Mouse (Mus musculus) monocyte, adult 2 months (primary cell): Measurements from ENCODE around the gene Hmg20a.
"Not testable (repeated sequence)": the region's sequence is repeated elsewhere in the genome, so short reads cannot be mapped to it uniquely, and the experiment has no call there.

Experiments used
- DNase-seq, 2 experiments: peaks; one replicate each; pipeline ENCODE4 v3.0.0; 2022; ENCODE audit warnings: low spot score in 2 of 2, low read depth in 1 of 2

The Hmg20a gene

DNA sequence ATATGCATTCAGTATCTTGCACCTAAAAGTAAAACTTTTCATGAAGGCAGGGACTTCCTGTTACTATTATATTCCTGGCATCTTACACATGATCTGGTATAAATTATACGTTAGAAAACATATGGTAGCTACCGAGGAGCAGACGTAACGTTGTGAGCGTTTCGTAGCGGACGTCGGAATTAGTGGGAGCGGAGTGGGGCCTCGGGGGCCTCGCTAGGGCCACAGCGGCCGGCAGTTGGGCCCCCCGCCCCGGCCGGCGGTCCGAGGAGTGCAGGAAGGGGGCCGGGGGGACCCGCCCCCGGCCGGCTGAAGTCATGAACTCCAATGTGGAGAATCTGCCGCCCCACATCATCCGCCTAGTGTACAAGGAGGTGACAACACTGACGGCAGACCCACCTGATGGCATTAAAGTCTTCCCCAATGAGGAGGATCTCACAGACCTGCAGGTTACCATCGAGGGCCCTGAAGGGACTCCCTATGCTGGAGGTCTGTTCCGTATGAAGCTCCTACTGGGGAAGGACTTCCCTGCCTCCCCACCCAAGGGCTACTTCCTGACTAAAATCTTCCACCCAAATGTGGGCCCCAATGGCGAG lies 19.0 kb downstream of the Hmg20a start:
- not testable (repeated sequence) for DNase-seq

DNA sequence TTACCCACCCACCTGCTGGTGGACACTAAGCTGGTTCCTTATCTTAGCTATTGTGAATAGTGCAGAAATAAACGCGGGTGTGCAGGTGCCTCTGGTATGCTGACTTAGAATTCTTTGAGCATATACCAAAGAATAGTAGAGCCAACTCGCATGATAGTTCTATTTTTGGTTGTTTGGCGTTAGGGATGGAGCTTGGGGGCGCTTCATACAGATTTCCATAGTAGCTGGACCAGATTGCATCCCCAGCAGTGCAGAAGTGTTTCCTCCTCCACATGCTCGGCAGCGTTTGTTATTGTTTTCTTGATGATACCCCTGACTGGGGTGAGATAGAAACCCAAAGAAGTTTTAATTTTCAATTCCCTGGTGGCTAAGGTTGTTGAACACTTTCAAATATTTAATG lies 21.3 kb downstream of the Hmg20a start:
- DNase-seq: no peak

DNA sequence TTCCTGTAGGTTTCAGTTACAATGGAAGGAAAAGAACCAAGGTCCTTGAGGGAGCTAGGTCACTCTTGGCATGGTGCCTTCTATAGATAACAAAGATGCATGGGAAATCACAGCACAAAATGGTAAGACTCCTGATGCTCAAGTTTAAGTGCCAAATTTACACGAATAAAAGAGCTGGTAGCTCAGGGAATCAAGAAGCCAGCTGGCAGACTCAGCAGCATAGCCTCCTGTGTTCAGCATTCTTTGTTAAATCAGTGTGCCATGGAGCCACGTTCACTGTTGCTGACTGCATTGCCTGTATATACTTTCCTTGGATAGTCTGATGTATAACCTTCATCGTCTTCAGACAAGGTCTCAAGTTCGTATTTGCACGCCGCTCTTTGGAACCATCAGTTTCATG lies 33.2 kb downstream of the Hmg20a start:
- no peak for DNase-seq

DNA sequence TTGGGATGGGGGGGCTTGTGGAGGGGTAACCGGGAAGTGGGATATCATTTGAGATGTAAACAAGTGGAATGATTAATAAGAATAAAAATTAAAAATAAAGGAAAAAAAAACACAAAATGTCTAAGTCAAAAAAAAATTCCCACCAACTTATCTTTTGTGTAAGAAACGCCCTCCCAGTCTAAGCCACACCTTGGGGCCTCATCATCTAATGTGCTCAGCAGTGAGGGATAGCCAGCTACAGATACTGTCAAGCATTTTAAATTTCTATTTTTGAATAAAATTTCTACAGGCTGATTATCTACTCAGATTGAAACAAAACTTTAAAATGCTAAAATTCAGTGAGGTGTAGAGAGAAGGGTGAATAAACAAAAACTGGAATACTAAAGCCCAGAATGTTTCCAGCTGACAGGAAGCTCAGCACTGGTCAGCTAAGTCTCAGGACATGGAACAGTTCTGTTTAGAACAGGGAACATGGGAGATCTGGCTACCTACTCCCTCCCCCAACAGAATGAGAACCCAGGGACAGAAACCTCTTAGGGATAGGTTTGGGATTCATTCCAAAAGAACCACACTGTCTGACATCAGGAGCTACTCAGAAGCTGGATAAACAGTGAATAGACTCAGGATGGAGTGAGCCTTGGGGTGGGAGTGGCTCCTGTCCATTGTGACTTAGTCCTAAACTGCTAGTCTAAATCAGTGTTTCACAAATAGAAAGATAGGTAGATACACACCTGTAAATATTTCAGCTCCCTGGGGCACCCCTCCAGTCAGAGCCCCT lies 34.8 kb downstream of the Hmg20a start:
- no peak for DNase-seq

DNA sequence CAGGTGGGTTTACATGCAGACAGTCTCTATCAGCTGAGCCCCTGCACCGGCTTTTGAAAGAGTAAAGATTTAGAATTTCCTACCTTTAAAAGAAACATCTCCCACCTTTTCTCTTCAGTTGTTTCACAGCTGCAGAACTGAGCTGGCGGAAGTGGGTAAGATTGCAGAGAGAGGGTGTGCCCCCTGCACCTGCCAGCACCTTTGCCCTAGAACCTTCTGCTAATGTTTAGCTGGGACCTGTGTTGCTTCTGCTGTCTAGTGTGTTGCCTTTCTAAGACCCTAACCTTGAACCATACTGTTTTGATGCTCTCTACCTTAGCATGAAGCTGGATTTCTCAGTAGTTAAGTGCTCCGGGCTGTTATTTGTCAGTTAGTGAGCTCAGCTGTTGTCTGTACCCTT lies 38.0 kb downstream of the Hmg20a start:
- no peak for DNase-seq

DNA sequence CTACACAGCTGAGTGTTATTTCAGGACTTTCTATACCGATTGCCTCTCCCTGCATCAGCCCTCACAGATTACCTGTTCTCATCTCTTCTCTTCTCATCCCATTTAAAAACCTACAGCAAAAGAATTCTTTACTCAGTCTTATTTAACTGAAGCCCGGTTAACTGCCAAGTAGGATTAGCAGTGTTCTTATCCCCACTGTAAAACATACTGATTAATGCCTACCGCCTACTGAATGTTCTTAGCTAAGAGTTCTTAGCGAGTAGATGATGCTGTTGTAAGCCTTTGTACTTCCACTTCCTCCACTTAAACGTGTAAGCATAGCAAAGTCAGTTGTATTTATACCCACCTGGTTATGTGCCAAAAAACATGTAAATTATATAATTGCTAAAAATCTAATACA lies 42.6 kb downstream of the Hmg20a start:
- DNase-seq: no peak

DNA sequence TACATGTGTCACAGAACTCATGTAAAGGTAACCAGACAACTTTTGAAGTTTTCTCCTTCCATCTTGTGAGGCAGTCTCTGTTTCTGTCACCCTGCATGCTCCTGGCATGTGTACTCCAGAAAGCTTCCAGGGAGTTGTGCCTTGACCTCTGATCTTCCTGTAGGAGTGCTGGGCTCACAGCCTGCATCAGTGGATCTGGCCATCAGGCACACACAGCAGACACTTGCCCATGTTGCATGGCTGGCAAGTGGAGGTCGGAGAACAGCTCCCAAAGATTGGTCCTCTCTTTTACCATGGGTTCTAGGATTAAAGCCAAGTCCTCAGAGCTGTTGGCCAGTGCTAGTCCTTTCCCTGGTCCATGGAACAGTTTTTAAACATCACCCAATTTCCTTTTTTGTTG lies 44.2 kb downstream of the Hmg20a start:
- DNase-seq: no peak

DNA sequence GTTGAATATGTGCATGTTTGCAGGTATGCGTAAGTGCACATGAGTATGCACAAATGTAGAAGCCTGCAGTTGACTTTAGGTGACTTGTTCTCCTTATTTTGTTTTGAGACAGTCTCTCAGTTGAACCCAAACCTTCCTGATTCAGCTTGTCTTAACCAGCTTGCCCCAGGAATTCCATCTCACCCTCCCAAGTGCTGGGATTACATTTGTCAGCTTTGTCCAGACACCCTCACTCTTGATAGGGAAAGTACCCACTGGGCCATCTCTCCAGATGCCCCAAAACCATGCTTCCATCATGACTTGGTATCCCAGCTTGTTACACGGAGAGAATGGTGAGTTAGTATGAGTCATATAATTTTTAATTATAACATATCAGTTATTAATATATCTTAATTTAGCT lies 44.6 kb downstream of the Hmg20a start:
- DNase-seq: no peak

DNA sequence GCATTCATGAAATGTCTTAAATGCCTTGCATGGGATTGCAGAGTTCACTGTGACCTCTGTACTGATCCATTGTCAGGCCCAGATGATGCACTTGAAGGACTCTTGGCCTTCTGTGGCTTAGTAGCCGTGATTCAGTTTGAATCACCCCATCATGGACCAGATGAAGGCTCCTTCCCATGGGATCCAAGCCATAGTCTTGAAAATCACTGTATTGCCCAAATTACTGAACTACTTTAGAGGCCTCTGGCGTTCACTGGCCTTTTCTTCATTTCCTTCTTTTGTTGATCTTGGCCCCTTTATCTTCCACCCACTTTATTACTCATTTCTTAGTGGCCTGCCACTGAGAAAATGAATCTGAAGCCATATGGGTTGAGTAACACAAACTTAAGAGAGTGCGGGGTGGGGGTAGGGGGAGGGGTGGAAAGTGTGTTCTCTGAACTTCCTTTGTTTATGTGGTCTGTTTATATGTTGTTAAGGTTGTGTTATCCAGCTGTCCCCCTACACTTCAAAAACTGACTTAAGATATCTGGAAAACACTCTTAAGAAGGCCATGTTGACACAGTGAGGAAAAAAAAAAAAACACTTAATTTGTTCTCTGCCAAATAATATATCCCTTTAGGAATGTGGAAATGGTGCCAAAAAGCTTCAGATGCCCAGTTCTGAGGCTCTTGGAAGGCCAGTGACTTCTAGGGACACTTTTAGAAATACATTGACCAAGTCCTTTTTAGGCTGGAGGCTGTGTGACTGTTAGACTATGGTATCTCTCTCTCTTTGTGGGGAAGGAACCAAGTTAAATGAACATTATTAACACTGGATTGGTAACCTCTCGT lies 45.5 kb downstream of the Hmg20a start:
- no peak for DNase-seq

DNA sequence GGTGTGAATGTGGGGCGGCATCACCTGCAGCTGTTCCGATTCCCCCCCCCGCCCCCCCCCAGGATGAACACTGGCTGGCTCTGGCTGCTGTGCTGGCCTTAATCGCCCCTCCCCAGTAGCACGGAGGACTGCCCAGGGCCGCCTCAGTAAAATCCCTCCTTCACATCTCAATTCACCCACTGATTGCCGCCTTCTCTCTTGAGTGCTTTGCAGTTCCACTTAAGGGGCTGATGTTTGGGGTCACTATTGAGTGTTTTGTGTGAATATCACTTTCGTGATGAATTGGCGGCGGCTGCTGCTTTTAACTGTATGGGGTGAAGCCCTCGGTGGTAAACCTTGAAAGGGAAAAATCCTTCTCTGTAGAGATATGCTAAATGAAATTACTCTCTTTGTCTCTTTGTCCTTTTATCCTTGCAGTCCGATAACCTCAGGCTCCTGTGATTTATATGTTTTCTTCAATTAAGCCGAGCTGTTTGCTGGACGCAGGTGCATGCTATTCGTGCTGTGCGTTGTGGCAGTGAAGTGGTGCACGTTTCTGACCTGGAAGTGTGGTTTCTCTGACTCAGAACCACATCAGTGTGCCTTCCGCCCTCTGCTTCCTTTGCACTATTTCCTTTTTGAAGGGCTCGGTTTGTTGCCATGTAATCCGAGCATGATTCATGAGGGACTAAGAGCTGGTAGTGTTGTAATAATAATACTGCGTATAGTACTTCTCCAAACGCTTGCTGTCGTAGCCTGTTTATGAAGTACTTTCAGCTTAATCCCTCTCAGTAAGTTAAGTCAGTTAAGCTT lies 46.6 kb downstream of the Hmg20a start:
- peak; percentile 49 to 60 for DNase-seq

DNA sequence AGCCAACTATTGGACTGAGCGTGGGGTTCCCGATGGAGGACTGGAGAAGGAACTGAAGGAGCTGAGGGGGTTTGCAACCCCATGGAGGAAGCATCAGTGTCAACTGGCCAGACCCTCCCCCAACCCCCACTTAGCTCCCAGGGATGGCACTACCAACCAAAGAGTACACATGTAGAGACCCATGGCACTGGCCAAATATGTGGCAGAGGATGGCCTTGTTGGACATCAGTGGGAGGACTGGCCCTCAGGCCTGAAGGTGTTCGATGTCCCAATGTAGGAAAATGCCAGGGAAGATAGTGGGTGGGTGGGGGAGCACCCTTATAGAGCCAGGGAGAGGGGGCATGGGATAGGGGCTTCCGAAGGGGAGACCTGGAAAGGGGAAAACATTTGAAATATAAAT lies 47.8 kb downstream of the Hmg20a start:
- no peak for DNase-seq

DNA sequence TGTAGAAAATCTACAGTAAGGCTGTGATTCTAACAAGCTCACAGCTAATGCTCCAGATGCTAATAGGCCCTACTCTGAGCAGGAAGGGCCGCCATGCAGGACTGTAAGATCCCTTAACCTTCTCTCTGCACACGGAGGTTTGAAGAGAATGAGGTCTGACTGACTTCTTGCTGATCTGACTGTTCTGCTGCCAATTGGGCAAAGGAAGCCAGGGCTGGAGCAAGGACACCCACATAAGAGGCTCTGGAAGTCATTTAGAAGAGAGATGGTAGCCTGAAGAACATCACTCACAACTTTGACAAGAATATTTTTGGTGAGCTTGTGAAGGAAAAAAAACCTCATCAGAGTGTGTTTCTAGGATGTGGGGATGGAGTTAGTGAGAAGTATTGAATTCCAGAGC lies 51.2 kb downstream of the Hmg20a start:
- DNase-seq: no peak

DNA sequence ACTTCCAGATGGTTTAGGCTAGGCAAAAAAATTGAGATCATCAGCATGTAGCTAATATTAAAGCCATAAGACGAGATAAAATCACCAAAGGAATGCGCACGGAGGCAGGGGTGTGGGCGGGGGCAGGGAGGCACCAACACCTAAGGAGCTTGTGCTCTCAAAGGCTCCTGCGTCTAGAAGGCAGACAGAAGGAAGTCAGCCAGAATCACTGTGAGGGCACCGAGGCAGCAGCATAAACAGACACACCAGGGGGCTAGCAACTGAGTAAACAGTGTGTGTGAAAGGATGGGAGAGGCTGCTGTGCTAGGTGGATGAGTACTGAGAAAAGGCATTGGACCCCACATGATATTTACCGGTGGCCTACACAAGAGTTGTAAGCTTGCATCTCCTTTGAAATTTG lies 51.9 kb downstream of the Hmg20a start:
- DNase-seq: no peak

DNA sequence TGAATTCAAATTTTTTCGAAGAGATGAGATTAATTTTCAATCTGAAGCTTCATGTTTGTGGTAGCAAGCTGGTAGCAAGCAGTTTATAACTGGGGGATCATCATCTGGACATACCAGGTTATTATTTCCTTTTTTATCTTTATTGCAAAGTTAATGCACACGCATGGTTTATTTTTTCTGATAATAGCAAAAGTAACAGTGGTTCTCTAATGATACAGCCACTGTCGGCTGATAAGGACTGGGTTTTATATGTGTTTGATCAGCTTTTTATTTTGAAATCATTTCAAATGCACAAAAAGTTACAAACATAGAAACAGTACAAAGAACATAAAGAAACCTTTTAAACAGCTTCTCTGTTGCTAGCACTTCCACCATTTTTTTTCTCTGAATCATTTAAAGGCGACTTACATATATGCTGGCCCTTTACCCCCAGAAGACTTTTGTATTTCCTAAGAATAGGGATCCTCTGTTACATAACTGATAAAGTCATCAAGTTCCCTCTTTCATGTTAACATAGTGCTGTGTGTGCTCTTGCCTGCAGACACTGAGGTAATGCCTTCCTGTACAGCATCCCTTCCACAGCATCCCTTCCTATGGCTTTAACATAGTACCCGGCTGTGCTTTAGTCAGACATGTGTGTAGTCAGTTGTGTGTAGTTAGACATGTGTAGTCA lies 60.7 kb downstream of the Hmg20a start:
- DNase-seq: no peak

DNA sequence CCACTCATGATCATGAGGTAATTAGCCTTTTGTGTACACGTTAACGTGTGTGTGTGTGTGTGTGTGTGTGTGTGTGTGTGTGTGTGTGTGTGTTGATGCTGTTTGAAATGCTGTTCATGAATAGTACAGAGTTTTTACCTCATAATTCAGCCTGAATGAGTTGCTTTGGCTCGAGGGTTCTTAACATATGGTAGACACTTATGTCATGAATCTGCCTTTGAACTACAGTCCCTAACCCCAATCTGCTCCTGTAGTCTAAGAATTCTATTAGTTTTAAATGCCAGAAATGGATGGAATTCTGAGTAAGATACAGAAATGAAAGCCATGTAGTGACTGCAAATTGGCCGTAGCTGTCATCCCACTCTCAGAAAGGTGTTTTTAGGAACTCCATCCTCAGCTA lies 64.2 kb downstream of the Hmg20a start:
- no peak for DNase-seq

DNA sequence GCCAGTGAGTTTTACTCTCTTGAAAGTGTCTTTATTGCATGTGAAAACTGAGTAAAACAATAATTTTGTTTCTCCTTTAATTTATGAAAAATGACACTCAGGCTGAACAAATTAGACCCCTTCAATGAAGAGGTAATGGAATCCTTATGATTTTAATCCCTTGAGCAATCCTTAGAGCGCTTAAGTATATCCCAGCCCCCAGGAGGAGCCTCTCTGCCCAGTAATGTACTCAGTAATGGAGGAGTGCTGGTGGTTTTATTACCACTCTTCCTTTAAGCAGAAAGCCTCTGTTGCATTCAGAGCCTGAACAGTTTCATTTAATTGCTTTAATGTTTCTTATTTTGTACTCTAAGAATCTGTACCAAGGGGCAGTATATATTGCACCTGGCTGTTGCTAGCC lies 67.0 kb downstream of the Hmg20a start:
- no peak for DNase-seq

DNA sequence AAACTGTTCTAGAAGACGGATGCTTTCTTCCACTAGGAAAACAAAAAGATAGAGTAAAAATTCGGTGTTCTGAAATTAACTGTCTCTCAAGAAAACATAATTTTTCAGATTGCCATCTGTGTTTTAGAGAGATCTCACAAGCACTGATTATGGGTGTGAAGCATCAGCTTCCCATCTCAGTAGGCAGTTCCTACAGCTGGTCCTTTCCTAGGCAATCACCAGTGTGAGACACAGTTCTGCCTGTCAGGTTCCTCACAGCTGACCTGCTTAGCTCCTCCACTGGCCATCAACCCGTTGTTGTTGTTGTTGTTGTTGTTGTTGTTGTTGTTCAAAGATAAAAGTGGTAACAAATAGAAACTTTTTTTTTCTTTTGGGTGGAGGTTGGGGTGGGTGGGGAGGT lies 67.7 kb downstream of the Hmg20a start:
- no peak for DNase-seq

DNA sequence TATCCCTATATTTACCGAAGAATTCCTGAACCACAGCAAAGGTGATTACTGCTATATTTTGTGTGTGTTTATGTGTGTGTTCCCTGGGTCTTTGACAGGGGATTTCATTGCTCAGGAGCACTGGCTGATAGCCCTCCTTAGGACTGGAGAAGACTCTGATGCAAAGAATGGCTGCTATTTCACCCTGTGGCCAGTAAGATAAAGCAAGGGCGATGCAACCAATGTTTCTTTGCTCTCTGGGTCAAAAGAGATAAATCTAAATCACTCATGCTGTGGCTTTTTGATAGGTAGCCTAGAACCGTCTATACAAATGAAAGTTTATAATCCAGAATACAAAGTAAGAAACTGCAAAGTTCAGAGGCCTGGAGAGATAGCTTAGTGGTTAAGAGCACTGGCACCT lies 69.2 kb downstream of the Hmg20a start:
- no peak for DNase-seq

DNA sequence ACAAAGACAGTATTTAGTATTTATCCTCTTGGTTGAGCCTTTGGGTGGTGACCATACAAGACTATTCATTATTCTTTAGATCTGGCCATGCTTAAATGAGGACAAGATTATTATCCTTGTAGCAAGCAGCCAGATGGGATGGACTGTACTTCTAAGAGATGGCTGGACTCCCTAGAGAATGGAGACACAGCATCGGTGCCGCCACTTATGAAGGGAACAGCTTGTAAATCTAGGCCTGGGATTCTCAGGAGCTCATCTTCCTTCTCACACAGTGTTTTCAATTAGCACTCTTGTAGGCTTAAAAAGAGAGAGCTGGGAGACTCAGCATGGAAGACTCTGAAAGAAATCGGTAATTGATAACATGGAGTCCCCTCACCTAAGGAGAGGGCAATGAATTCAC lies 74.0 kb downstream of the Hmg20a start:
- no peak for DNase-seq

DNA sequence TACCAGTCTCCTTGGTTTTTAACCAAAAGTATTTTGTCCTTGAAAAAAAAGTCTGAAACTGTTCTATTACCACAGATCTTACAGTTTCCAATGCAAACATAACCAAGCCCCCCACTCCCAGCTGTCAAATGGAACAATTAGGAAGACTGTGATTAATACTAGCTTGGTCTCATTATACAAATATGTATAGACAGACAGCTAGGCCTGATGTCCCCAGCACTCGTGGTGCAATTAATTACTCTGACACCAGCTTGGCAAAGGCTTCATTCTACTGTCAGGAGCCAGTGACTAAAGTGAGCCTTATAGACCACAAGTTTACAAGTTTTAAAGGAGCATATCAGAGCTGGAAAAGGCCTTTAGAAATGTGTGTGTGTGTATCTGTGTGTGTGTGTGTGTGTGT lies 74.5 kb downstream of the Hmg20a start:
- no peak for DNase-seq

DNA sequence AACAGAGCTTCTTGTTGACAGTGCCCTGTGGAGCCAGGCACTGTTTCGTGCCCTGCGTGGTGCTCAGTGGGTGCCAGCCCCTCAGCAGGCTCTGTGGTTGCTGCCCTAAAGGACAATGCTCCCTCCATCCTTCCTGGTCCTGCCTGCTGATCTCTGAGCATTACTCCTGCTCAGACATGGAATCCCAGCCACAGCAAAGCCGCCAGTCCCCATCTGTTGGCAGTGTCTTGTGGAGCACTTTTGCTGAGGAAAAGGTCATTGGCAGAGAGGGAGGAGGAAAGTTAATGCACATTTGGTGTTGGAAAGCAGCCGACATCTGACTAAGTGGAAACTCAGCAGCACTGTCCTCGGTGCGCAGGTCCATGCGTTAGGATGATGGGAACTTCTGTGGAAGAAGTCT lies 76.7 kb downstream of the Hmg20a start:
- DNase-seq: no peak
